ENCODE assay signal across 1 mouse cellular context in the genomic region with DNA sequence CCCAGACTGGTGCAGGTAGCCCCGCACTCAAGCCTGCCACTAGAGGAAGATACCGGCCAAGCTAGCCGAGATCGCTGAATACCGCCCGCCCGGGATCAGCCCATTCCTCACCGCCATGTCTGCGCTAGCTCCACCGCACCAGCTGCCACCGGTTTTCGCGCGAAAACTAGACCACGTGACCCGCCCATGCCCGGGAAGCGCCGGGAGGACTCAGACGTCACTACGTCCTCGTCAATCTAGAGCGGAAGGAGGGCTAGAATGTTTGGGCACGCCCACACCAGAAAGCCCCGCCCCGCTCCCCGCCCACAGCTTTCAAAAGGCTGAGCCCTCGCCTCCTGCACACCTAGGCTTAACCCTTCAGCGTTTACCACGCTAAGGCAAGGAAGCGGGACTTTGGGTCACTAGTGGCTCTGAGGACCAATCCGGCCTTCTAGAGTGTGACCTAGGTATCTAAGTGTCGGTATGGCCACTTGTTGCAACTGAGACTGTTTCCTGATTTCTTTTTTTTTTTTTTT.
TF ChIP-seq lines count a peak whose summit lies in the region.

A gene (minus strand): TSS at position 247 of the 515 bp plus-strand sequence.

TF ChIP-seq in MEL, 35 proteins besides CTCF, POLR2A, EP300 and RAD21 (continued from another document):
- TF ChIP-seq USF2 (IDR thresholded peaks at IDR 0.05; ENCODE audit: borderline replicate concordance in 1 of 2, insufficient read depth in 1 of 2, low read depth in 1 of 2, low read length in 2 of 2), result peak; percentile 66 to 82; a peak in 3 of 4 replicates
- TF ChIP-seq MXI1 (IDR thresholded peaks at IDR 0.05; ENCODE audit: low read depth, low read length), result peak; percentile 90
- peak; percentile 85 for TF ChIP-seq TBP (IDR thresholded peaks at IDR 0.05; ENCODE audit: low read depth, low read length)
- peak; percentile 94 for TF ChIP-seq SIN3A (IDR thresholded peaks at IDR 0.05; ENCODE audit: low read length)
- TF ChIP-seq ETS1 (IDR thresholded peaks at IDR 0.05; ENCODE audit: low read depth, low read length), result no peak
